Mouse (Mus musculus) CD4-positive, CD25-positive, alpha-beta regulatory T cell, adult 4 months (primary cell): ENCODE measurements around the gene Anp32b. TPM values are rescaled to one million over a fixed set of nuclear protein-coding genes. Genes with fewer than 3 reads are reported as not detected.
A peak's percentile ranks its signal among the peaks of the same experiment; 100 is the strongest.

ENCODE experiments used
- ATAC-seq: one replicate; pipeline ENCODE4 v1.8.0; 2017
- polyA plus RNA-seq, 2 experiments: library from polyadenylated mRNA; unstranded; fragments of 100-300 nt; shearing (Covaris generic); gene quantifications; one replicate each; pipeline ENCODE4 v1.2.1; 2017

The Anp32b gene
- polyA plus RNA-seq = 10 to 100 TPM; 36.6 to 47.9 TPM

- ATAC-seq = peak; percentile 78
Measured at GRCm38 (mm10) chr4:46450519-46451131, at the start of gene Anp32b. Anp32b (plus strand) TSS chr4:46450902.

- ATAC-seq = peak; percentile 78
Measured at GRCm38 (mm10) chr4:46404042-46404795, 46.5 kb upstream of the Anp32b start.

GRCm38 (mm10) chr4:46406966-46407703 is 43.6 kb upstream of the Anp32b start:
- no peak for ATAC-seq

- ATAC-seq = no peak
Measured at GRCm38 (mm10) chr4:46410677-46411076, 40.0 kb upstream of the Anp32b start.

GRCm38 (mm10) chr4:46411489-46411888 is 39.2 kb upstream of the Anp32b start:
- ATAC-seq = peak; percentile 77

- no peak for ATAC-seq
Measured at GRCm38 (mm10) chr4:46412113-46412512, 38.6 kb upstream of the Anp32b start.

- ATAC-seq = no peak
Measured at GRCm38 (mm10) chr4:46413406-46413805, 37.3 kb upstream of the Anp32b start, which contains the start of gene Hemgn. Hemgn (minus strand) TSS chr4:46413506.

GRCm38 (mm10) chr4:46417491-46417890 is 33.2 kb upstream of the Anp32b start:
- no peak for ATAC-seq

GRCm38 (mm10) chr4:46418851-46419250 is 31.9 kb upstream of the Anp32b start:
- ATAC-seq = no peak

GRCm38 (mm10) chr4:46422625-46423024 is 28.1 kb upstream of the Anp32b start:
- no peak for ATAC-seq

GRCm38 (mm10) chr4:46428903-46429499 is 21.7 kb upstream of the Anp32b start:
- no peak for ATAC-seq

GRCm38 (mm10) chr4:46432339-46433036 is 18.2 kb upstream of the Anp32b start:
- no peak for ATAC-seq

- peak; percentile 62 for ATAC-seq
Measured at GRCm38 (mm10) chr4:46442501-46442900, 8.2 kb upstream of the Anp32b start.

GRCm38 (mm10) chr4:46445237-46445945 is 5.3 kb upstream of the Anp32b start:
- no peak for ATAC-seq

GRCm38 (mm10) chr4:46447461-46447860 is 3.2 kb upstream of the Anp32b start:
- ATAC-seq = no peak

GRCm38 (mm10) chr4:46448886-46449285 is 1.8 kb upstream of the Anp32b start:
- ATAC-seq = no peak

- ATAC-seq = no peak
Measured at GRCm38 (mm10) chr4:46450020-46450518, 633 bp upstream of the Anp32b start.

- ATAC-seq = peak; percentile 18
Measured at GRCm38 (mm10) chr4:46451240-46451757, 597 bp downstream of the Anp32b start.

GRCm38 (mm10) chr4:46451758-46452480 is 1.2 kb downstream of the Anp32b start:
- ATAC-seq = peak; percentile 16

- ATAC-seq = peak; percentile 13
Measured at GRCm38 (mm10) chr4:46452481-46452850, 1.8 kb downstream of the Anp32b start.
